Mouse (Mus musculus): Measurements from ENCODE around the gene Rcan1.
A peak's percentile ranks its signal among the peaks of the same experiment; 100 is the strongest.
"Not testable (repeated sequence)": the region's sequence is repeated elsewhere in the genome, so short reads cannot be mapped to it uniquely, and the experiment has no call there.

The Rcan1 gene

DNA sequence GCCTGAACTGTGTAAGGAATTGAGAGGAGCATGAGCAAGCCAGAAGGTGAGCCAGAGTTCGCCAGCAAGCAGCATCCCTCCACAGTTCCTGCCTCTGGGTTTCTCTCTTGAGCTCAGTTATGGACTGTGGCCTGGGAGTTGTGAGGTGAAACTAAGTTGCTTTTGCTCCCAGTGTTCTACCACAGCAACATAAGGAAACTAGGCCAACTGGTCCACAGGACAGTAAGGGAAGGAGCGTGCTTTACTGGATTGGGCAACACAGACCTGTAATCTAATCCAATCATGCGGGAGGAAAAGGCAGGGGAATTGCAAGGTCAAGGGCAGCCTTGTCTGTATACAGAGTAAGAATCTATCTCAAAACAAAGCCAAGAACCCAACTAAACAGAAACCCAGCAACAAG lies 37.5 kb downstream of the Rcan1 start:
- no peak for DNase-seq (ENCODE audit: low read depth)

GRCm38 (mm10) chr16:92430731-92431130 lies 39.9 kb downstream of the Rcan1 start:
- DNase-seq (ENCODE audit: low read depth): no peak

- DNase-seq (ENCODE audit: low read depth): no peak
Measured at GRCm38 (mm10) chr16:92428197-92428950, 42.3 kb downstream of the Rcan1 start.

DNA sequence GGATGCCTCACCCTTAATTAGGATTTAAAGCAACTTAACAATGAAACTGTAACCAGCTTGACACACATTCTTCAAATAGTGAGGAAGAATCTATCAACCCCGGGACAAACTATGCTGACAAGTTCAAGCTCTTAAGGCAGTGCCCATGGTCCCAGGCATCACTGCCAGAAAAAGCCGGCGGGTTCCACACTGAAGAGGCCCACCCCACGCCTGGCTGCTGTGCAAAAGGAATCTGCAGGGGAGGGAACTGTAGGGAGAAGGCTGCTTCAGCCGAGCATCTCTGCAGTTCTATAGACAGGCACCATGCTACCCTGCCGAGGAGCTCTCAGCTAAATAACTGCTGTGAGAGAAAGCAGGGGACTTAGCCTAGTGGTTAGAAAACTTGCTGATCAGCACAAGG lies 44.0 kb downstream of the Rcan1 start:
- no peak for DNase-seq (ENCODE audit: low read depth)

DNA sequence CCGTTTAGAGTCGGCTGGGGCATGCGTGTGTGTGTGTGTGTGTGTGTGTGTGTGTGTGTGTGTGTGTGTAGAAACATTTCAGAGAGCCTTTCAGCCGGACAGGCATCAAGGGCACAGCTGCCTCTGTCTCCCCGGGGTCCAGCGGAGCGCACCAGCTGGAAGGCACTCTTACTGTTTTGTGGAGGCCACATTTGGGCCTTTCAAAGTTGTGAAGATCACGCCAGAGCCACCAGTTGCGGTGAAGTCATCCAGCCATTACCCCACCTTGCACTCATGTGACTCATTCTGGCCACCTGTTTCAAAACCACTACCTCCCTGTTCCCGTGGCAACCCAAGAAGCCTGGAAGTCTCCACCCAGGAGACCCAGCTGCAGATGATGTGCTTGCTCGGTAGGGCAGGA lies 44.8 kb downstream of the Rcan1 start:
- DNase-seq (ENCODE audit: low read depth): peak; percentile 32

- no peak for DNase-seq (ENCODE audit: low read depth)
Measured at GRCm38 (mm10) chr16:92423363-92423762, 47.3 kb downstream of the Rcan1 start.

DNA sequence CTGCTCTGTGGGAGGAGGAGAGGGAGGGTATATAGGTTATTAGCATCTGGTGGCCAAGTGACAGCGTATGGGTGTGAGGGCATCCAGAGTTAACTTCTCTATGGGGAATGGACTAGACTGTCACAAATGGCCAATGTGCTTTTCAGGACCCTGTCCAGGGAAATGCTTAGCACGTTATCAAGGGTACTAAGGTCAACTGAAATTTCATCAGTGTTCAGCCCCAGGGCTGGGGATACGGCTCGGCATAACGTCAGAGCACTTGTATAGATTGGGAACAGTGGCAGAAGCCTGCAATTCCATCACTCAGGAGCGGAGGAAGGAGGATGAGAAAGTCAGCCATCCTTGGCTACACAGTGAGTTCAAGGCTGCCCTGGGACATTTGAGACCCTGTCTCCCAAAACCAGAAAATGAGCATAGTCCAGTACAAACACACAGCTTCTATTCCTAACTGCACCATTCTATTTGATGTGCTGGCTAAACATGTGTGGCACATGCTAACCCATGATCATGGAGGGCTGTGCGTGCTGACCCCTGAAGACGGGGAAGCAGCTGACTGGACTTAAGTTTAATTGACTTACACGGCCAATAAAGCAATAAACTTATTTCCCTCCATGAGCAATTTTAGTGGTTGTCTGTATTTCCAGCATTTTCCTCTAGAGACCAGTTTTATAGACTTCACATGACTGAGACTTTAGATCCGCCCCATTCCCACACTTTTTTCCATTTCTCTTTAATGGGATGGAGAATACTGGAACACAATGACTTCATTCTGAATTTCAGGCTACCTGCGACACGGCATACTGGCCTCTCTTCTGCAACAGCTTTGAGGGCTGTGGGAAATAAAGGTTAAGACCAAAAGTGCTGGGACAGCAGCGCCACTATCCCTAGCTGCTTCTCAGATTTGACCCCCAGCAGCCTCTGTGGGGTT lies 48.0 kb downstream of the Rcan1 start:
- DNase-seq (ENCODE audit: low read depth): no peak

- DNase-seq (ENCODE audit: low read depth): peak; percentile 50
Measured at GRCm38 (mm10) chr16:92421147-92421934, 49.3 kb downstream of the Rcan1 start.

DNA sequence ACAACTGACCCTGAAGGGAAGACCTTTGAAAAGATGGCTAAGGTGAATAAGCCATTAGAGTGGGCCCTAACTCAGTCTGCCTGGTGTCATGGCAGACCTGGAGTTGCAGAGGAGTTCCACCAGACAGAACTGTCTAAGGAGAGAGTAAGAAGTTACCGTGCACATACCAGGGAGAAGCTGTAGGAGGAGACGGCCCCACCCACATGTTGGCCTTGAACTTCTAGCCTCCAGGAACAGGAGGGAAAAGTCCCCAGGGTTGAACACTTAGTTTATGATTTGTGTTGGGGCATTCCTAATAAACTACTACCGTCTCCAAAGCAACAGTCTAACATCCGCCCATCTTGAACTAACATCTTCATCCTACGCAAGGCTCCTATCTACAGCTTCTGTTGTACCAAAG lies 50.0 kb downstream of the Rcan1 start:
- no peak for DNase-seq (ENCODE audit: low read depth)

GRCm38 (mm10) chr16:92419099-92419498 lies 51.6 kb downstream of the Rcan1 start:
- DNase-seq (ENCODE audit: low read depth): no peak

DNA sequence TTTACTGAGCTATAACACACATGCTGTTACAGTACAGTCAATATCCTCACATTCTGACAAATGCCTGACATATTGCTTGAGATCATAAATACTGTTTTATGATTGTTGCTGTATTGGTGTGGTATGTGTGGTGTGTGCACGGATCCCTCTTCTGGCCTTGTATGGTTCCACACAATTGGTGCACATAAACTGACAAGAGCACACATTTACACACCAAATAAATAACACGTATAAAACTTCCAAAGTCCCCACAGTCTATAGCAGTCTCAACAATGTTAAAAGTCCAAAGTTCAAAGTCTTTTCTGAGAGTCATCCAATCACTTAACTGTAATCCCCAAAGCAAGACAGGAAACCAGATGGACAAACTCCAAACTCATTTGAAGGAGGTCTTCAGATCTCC lies 53.4 kb downstream of the Rcan1 start:
- no peak for DNase-seq (ENCODE audit: low read depth)

DNA sequence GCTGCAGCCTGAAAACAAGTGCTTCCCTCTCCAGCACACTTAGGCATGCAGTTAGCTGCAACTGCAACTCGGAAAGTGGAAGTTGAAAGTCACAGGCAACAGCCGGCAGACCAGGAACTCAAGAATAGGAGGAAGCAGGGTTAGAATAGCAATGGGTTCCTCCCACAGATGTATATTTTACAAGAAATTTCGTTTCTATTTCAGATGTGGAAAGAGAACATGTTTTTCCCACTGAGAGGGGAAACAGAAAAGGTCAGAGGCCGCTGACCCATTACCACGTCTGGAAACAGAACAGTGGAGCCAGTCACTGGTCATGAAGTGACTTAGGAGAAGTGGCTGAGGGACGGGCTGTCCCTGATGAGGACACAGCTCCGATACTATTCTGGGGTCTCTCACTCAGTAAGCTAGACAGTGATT lies 55.0 kb downstream of the Rcan1 start:
- DNase-seq (ENCODE audit: low read depth): no peak

DNA sequence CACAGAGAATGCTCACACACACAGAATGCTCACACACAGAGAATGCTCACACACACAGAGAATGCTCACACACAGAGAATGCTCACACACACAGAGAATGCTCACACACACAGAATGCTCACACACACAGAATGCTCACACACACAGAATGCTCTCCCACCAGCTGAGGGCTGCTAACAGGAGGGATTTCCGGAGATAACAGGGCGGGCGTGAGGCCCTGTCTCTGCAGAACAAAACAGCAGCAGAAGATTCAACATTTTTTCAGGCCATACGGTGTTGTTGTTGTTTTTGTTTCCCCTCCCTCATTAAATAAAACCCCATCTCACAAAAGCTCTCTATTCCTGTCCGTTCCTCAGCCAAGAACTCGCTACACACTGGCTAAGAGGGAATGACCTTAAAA lies 55.6 kb downstream of the Rcan1 start:
- not testable (repeated sequence) for DNase-seq (ENCODE audit: low read depth)

GRCm38 (mm10) chr16:92412888-92413287 lies 57.8 kb downstream of the Rcan1 start:
- DNase-seq (ENCODE audit: low read depth): no peak

DNA sequence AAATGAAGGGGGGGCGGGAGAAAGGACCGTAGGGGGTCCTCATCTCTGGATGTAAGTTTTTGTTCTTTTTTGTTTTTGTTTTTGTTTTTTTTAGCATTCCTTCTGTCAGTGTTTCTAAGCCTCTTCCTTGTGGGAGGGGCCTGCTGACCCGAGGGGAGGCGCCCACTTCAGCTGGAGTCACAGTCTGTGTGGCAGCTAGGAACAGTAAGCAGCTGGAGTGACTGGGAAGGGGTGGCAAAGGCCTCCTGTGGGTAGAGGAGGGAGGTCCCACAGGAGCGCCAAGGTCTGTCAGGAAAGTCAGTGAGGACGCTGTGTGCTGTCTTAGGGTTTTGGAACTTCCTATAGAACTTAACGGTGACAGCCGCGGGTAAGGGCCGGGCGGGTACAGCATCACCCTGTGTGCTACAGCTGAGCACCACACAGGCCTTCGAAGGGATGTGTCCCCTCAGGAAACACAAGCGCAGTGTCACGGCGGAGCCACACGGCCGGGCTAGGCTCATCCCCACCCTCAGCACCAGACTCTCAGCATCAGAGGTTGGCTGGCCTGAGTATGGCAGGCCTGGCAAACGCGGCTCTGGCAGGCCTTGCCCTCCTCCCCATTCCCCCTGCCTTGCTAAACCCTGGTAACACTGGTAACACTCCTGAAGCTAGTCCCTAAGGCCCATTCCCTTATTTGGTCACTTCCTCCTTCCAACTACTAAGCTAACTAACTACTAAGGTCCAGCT lies 58.5 kb downstream of the Rcan1 start:
- no peak for DNase-seq (ENCODE audit: low read depth)

- no peak for DNase-seq (ENCODE audit: low read depth)
Measured at GRCm38 (mm10) chr16:92410344-92410743, 60.3 kb downstream of the Rcan1 start.

DNA sequence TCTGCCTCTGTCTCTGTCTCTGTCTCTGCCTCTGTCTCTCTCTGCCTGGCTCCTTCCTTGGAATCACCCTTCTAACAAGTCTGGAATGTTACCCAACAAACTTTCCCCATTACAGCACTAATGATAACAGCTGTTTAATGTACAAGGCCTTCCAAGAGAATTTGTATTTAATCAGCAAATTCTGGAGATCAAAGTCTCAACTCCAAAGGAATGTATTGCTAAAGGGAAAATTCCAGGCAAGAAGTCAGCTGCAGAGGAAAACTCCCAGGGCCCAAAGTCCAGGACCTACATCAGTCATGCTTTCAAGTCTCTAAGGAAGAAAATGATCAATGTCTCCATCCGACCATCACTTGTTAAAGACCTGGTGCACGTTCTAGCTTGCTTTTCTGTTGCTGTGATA lies 62.8 kb downstream of the Rcan1 start:
- no peak for DNase-seq (ENCODE audit: low read depth)

GRCm38 (mm10) chr16:92404141-92404540 lies 66.5 kb downstream of the Rcan1 start:
- DNase-seq (ENCODE audit: low read depth): no peak

GRCm38 (mm10) chr16:92403069-92403468 lies 67.6 kb downstream of the Rcan1 start:
- no peak for DNase-seq (ENCODE audit: low read depth)

GRCm38 (mm10) chr16:92402216-92402615 lies 68.5 kb downstream of the Rcan1 start:
- DNase-seq (ENCODE audit: low read depth): peak; percentile 20

DNA sequence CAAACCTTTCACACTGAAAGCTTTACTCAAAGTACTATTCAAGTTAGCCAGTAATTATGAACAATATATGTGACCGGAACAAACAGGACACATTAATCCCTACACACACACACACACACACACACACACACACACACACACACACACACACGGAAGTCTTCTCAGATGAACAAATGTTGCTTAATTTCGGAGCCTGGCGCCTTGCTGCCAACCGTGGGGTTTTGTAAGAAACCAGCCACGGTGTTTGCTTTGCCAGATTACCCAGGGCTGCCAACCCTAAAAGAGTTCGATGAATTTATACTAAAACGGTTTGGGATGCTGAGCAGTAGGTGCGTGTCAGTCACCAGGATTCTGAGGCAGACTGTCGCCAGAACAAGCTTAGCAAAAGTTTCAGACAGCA lies 69.5 kb downstream of the Rcan1 start:
- DNase-seq (ENCODE audit: low read depth): no peak

All from NIH3T3 (cell line).